Mouse (Mus musculus) CH12.LX (cell line): ENCODE results near the gene Naip6. TPM values are rescaled to one million over a fixed set of nuclear protein-coding genes. Genes with fewer than 3 reads are reported as not detected.
"Not testable (repeated sequence)": the region's sequence is repeated elsewhere in the genome, so short reads cannot be mapped to it uniquely, and the experiment has no call there.

Source experiments
- DNase-seq: peaks from one replicate; pipeline ENCODE4 v3.0.0-alpha.2; 2013; ENCODE audit errors: extremely low read depth
- H3K27ac ChIP-seq: 2 replicates; pipeline ENCODE4 v1.5.1; 2012; ENCODE audit warnings: low read depth, mild to moderate bottlenecking, control low read depth, moderate library complexity; ENCODE audit not compliant: insufficient read depth
- H3K27me3 ChIP-seq: replicated peaks from 2 replicates; pipeline ENCODE3; 2012; ENCODE audit warnings: inconsistent platforms
- H3K36me3 ChIP-seq, 2 experiments: replicated peaks in 1 of 2; 2 replicates each; pipeline versions ENCODE3 to v1.6.1; 2012; ENCODE audit warnings: inconsistent platforms in 1 of 2, low read length in 1 of 2, mild to moderate bottlenecking in 1 of 2, mixed read lengths in 1 of 2, moderate library complexity in 1 of 2; ENCODE audit not compliant: control insufficient read depth in 1 of 2, insufficient read depth in 1 of 2
- H3K4me1 ChIP-seq, 2 experiments: 2 replicates each; pipeline ENCODE4 v1.6.1; 2012; ENCODE audit warnings: inconsistent platforms in 1 of 2, moderate library complexity in 1 of 2; ENCODE audit not compliant: insufficient read depth in 2 of 2, control insufficient read depth in 1 of 2
- H3K4me2 ChIP-seq: 2 replicates; pipeline ENCODE4 v1.6.1; 2012; ENCODE audit warnings: low read depth, mild to moderate bottlenecking, control low read depth; ENCODE audit not compliant: poor library complexity, insufficient read depth, severe bottlenecking
- H3K4me3 ChIP-seq, 3 experiments: fragments of 150-350 bp in 1 of 3; sonication (generic) in 1 of 3; replicated peaks in 1 of 3; 2 replicates each; pipeline versions ENCODE3 to v1.5.1; 2011 to 2012; ENCODE audit warnings: low read depth in 2 of 3, low read length in 2 of 3, mild to moderate bottlenecking in 2 of 3, moderate library complexity in 2 of 3, control low read depth in 1 of 3, improper control_type of control experiment in 1 of 3, inconsistent platforms in 1 of 3, mixed read lengths in 1 of 3; ENCODE audit not compliant: poor library complexity in 1 of 3
- H3K79me2 ChIP-seq: replicated peaks from 2 replicates; pipeline ENCODE4 v1.6.1; 2012; ENCODE audit warnings: mild to moderate bottlenecking, moderate library complexity; ENCODE audit not compliant: control insufficient read depth, poor library complexity, insufficient read depth, severe bottlenecking; ENCODE audit errors: extremely low read depth
- H3K9ac ChIP-seq: 2 replicates; pipeline ENCODE4 v1.6.1; 2012; ENCODE audit warnings: low read depth, mild to moderate bottlenecking, control low read depth, moderate library complexity; ENCODE audit not compliant: insufficient read depth
- H3K9me3 ChIP-seq: replicated peaks from 2 replicates; pipeline ENCODE3; 2012; ENCODE audit warnings: low read length, inconsistent platforms, mixed read lengths
- BHLHE40 ChIP-seq: IDR thresholded peaks from 2 replicates; pipeline ENCODE4 v1.6.1; 2011; ENCODE audit warnings: mild to moderate bottlenecking, low read depth, low read length, improper control_type of control experiment
- CTCF ChIP-seq, 2 experiments: IDR thresholded peaks in 1 of 2; conservative IDR thresholded peaks in 1 of 2; 2 replicates each; pipeline ENCODE4 v1.5.1; 2011 to 2012; ENCODE audit warnings: low read depth in 2 of 2, low read length in 2 of 2, improper control_type of control experiment in 1 of 2, inconsistent platforms in 1 of 2, mild to moderate bottlenecking in 1 of 2, moderate library complexity in 1 of 2
- ELF1 ChIP-seq: IDR thresholded peaks from 2 replicates; pipeline ENCODE4 v1.6.1; 2014; ENCODE audit warnings: low read depth, mild to moderate bottlenecking, inconsistent platforms, low read length, improper control_type of control experiment
- HCFC1 ChIP-seq: IDR thresholded peaks from 2 replicates; pipeline ENCODE4 v1.6.1; 2012; ENCODE audit warnings: low read depth, mild to moderate bottlenecking, inconsistent platforms, low read length, improper control_type of control experiment
- IRF4 ChIP-seq: IDR thresholded peaks from 2 replicates; pipeline ENCODE4 v1.6.1; 2014; ENCODE audit warnings: low read depth, mild to moderate bottlenecking, inconsistent platforms, low read length, improper control_type of control experiment
- JUN ChIP-seq: IDR thresholded peaks from 2 replicates; pipeline ENCODE4 v1.6.1; 2011; ENCODE audit warnings: low read depth, mild to moderate bottlenecking, low read length, improper control_type of control experiment, moderate library complexity; ENCODE audit not compliant: insufficient read depth
- KAT2A ChIP-seq: IDR thresholded peaks from 2 replicates; pipeline ENCODE4 v1.6.1; 2012; ENCODE audit warnings: low read length, improper control_type of control experiment, inconsistent platforms; ENCODE audit not compliant: insufficient replicate concordance
- MXI1 ChIP-seq: IDR thresholded peaks from 2 replicates; pipeline ENCODE4 v1.6.1; 2011; ENCODE audit warnings: mild to moderate bottlenecking, low read depth, low read length, improper control_type of control experiment
- PAX5 ChIP-seq: IDR thresholded peaks from 2 replicates; pipeline ENCODE4 v1.6.1; 2012; ENCODE audit warnings: low read length, inconsistent platforms, mixed read lengths
- POLR2A ChIP-seq: IDR thresholded peaks from 2 replicates; pipeline ENCODE4 v1.6.1; 2011; ENCODE audit warnings: low read depth, mild to moderate bottlenecking, improper control_type of control experiment, low read length
- POLR2AphosphoS2 ChIP-seq: IDR thresholded peaks from 2 replicates; pipeline ENCODE4 v1.6.1; 2011; ENCODE audit warnings: low read depth, low read length, improper control_type of control experiment
- SIN3A ChIP-seq: IDR thresholded peaks from 2 replicates; pipeline ENCODE4 v1.6.1; 2012; ENCODE audit warnings: low read length, improper control_type of control experiment, inconsistent platforms
- SMC3 ChIP-seq: IDR thresholded peaks from 2 replicates; pipeline ENCODE4 v1.6.1; 2011; ENCODE audit warnings: low read depth, low read length, improper control_type of control experiment
- TBP ChIP-seq: conservative IDR thresholded peaks from 2 replicates; pipeline ENCODE4 v1.6.1; 2011; ENCODE audit warnings: low read depth, low read length, improper control_type of control experiment
- TCF12 ChIP-seq: IDR thresholded peaks from 2 replicates; pipeline ENCODE4 v1.6.1; 2014; ENCODE audit warnings: low read depth, mild to moderate bottlenecking, inconsistent platforms, low read length, improper control_type of control experiment
- UBTF ChIP-seq: IDR thresholded peaks from 2 replicates; pipeline ENCODE4 v1.6.1; 2012; ENCODE audit warnings: low read depth, mild to moderate bottlenecking, inconsistent platforms, low read length, improper control_type of control experiment, moderate library complexity
- ZC3H11A ChIP-seq: IDR thresholded peaks from 2 replicates; pipeline ENCODE4 v1.6.1; 2012; ENCODE audit warnings: low read depth, mild to moderate bottlenecking, inconsistent platforms, low read length, improper control_type of control experiment
- ZKSCAN1 ChIP-seq: IDR thresholded peaks from 2 replicates; pipeline ENCODE4 v1.6.1; 2012; ENCODE audit warnings: low read depth, inconsistent platforms, low read length, improper control_type of control experiment, borderline replicate concordance
- ZMIZ1 ChIP-seq: IDR thresholded peaks from 2 replicates; pipeline ENCODE4 v1.6.1; 2012; ENCODE audit warnings: low read depth, mild to moderate bottlenecking, inconsistent platforms, low read length, improper control_type of control experiment
- ZNF384 ChIP-seq: IDR thresholded peaks from 2 replicates; pipeline ENCODE4 v1.6.1; 2012; ENCODE audit warnings: low read depth, low read length, improper control_type of control experiment, inconsistent platforms
- dilution Hi-C: fragments of 300-500 bp; cut with MboI; formaldehyde crosslinking; loops from 2 replicates; pipeline ENCODE4 v1.14.3; 2020; ENCODE audit warnings: low sequenced_read_pairs; ENCODE audit not compliant: extremely low pct_unique_long_range_greater_than_20kb, extremely low pct_ligation_motif_present
- in situ Hi-C: fragments of 300-500 bp; cut with MboI; formaldehyde crosslinking; loops from 3 replicates; pipeline ENCODE4 v1.14.3; 2019; ENCODE audit warnings: low sequenced_read_pairs, low pct_ligation_motif_present, low pct_unique_long_range_greater_than_20kb, mixed read lengths
- polyA plus RNA-seq: library from polyadenylated mRNA; unstranded; fragments of >175 nt; gene quantifications from 2 replicates; pipeline ENCODE4 v1.2.1, GENCODE M21; 2012; ENCODE audit warnings: low read depth; ENCODE audit not compliant: insufficient read length
- total RNA-seq, 2 experiments: library from RNA; depleted of rRNA; stranded (reverse); fragments of 300-350 nt in 1 of 2; fragments of >200 nt in 1 of 2; gene quantifications; 2 replicates each; pipeline ENCODE4 v1.2.3; 2012 to 2014

Gene Naip6
- total and polyA plus RNA-seq, 3 experiments = 3.0 to 7.9 (median 3.4) TPM

GRCm38 (mm10) chr13:100322266-100322837, 4.9 kb upstream of the Naip6 start:
- dilution Hi-C loops, H3K27ac ChIP-seq, H3K4me2 ChIP-seq, H3K4me1 ChIP-seq, H3K27me3 ChIP-seq, H3K4me3 ChIP-seq, H3K36me3 ChIP-seq, in situ Hi-C loops, H3K79me2 ChIP-seq, H3K9me3 ChIP-seq, H3K9ac ChIP-seq, DNase-seq: not testable (repeated sequence)

GRCm38 (mm10) chr13:100284611-100285010, 32.9 kb downstream of the Naip6 start:
- H3K4me3 ChIP-seq = no peak overlapping the region
- in situ Hi-C loops (no loop called here), dilution Hi-C loops (no loop called here)
- no peaks in the 10 kb centered on the region for H3K27me3 ChIP-seq
- DNase-seq = no peak
- H3K36me3 ChIP-seq = peaks cover 15 to 22% of the 10 kb centered on the region in 2 experiments
- H3K27ac ChIP-seq = no peak overlapping the region
- no peak overlapping the region for H3K4me2 ChIP-seq
- TF ChIP-seq KAT2A = no peak
- TF ChIP-seq CTCF (conservative IDR thresholded peaks at IDR 0.05 in 1 of 2, IDR thresholded peaks at IDR 0.05 in 1 of 2; ENCODE audit: low read depth in 2 of 2, low read length in 2 of 2) = no peak
- no peak for TF ChIP-seq JUN
- TF ChIP-seq SIN3A = no peak
- TF ChIP-seq ELF1 = no peak
- TF ChIP-seq IRF4 = no peak
- TF ChIP-seq BHLHE40 = no peak
- no peak for TF ChIP-seq ZNF384
- TF ChIP-seq UBTF = no peak
- no peak for TF ChIP-seq POLR2AphosphoS2
- no peak for TF ChIP-seq TBP
- no peak for TF ChIP-seq MXI1
- no peak for TF ChIP-seq HCFC1
- TF ChIP-seq SMC3 = no peak
- no peak for TF ChIP-seq ZKSCAN1
- no peak for TF ChIP-seq ZC3H11A
- TF ChIP-seq TCF12 = no peak
- no peak for TF ChIP-seq PAX5
- TF ChIP-seq ZMIZ1 = no peak
- no peak for TF ChIP-seq POLR2A
- peaks cover 0 to 18% of the 10 kb centered on the region in 2 experiments; a peak in 2 of 4 replicates for H3K4me1 ChIP-seq
- H3K9ac ChIP-seq = no peak overlapping the region
- H3K79me2 ChIP-seq = no peaks in the 10 kb centered on the region
- H3K9me3 ChIP-seq = no peaks in the 10 kb centered on the region

- dilution Hi-C loops, H3K4me3 ChIP-seq, H3K4me2 ChIP-seq, H3K79me2 ChIP-seq, H3K9ac ChIP-seq, H3K27me3 ChIP-seq, DNase-seq, H3K27ac ChIP-seq, H3K36me3 ChIP-seq, H3K9me3 ChIP-seq, H3K4me1 ChIP-seq, in situ Hi-C loops: not testable (repeated sequence)
Measured at GRCm38 (mm10) chr13:100271474-100272132, 45.9 kb downstream of the Naip6 start.

GRCm38 (mm10) chr13:100256996-100257395, 60.5 kb downstream of the Naip6 start:
- H3K9ac ChIP-seq, DNase-seq, H3K4me1 ChIP-seq, H3K9me3 ChIP-seq, H3K27me3 ChIP-seq, dilution Hi-C loops, H3K27ac ChIP-seq, in situ Hi-C loops, H3K36me3 ChIP-seq, H3K79me2 ChIP-seq, H3K4me3 ChIP-seq, H3K4me2 ChIP-seq: not testable (repeated sequence)
